Mouse (Mus musculus): Measurements from ENCODE around the gene Klk13. TPM values are rescaled to one million over a fixed set of nuclear protein-coding genes. Genes with fewer than 3 reads are reported as not detected.

Klk13 gene
- polyA plus RNA-seq (2015; fragmentation: Illumina TruSeq; extraction: RNeasy Lipid Tissue Mini Kit (QIAGEN cat#74804); ENCODE audit: insufficient read depth, low replicate concordance) = not detected

GRCm38 (mm10) chr7:43712267-43712666 is at the start of gene Klk13:
Gene Klk13, plus strand, starts transcription at chr7:43712567.

GRCm38 (mm10) chr7:43671809-43672580 is 40.4 kb upstream of the Klk13 start, which contains the start of gene Ctu1:
Gene Ctu1, plus strand, starts transcription at chr7:43672016.

GRCm38 (mm10) chr7:43690118-43690517 is 22.2 kb upstream of the Klk13 start, which contains the start of gene Klk14:
Gene Klk14, plus strand, starts transcription at chr7:43690418.

GRCm38 (mm10) chr7:43768597-43768996 is 56.2 kb downstream of the Klk13 start, which contains the start of gene Klk12:
Gene Klk12, plus strand, starts transcription at chr7:43768897.

GRCm38 (mm10) chr7:43774364-43774763 is 62.0 kb downstream of the Klk13 start, which contains the start of gene Klk11:
Gene Klk11, plus strand, starts transcription at chr7:43774604.

Other genes starting within 250 kb of the Klk13 start
- gene Vsig10l, start 249.4 kb upstream of the Klk13 start, polyA plus RNA-seq (2015; fragmentation: Illumina TruSeq; extraction: RNeasy Lipid Tissue Mini Kit (QIAGEN cat#74804); ENCODE audit: insufficient read depth, low replicate concordance) = 1.5 TPM
- not detected for gene Iglon5, start 222.5 kb upstream of the Klk13 start, polyA plus RNA-seq (2015; fragmentation: Illumina TruSeq; extraction: RNeasy Lipid Tissue Mini Kit (QIAGEN cat#74804); ENCODE audit: insufficient read depth, low replicate concordance)
- 0.12 TPM for gene 4931406B18Rik, start 206.6 kb upstream of the Klk13 start, polyA plus RNA-seq (2015; fragmentation: Illumina TruSeq; extraction: RNeasy Lipid Tissue Mini Kit (QIAGEN cat#74804); ENCODE audit: insufficient read depth, low replicate concordance)
- 36.3 TPM for gene Cd33, start 168.1 kb upstream of the Klk13 start, polyA plus RNA-seq (2015; fragmentation: Illumina TruSeq; extraction: RNeasy Lipid Tissue Mini Kit (QIAGEN cat#74804); ENCODE audit: insufficient read depth, low replicate concordance)
- 9.9 TPM for gene Zfp658, start 150.3 kb upstream of the Klk13 start, polyA plus RNA-seq (2015; fragmentation: Illumina TruSeq; extraction: RNeasy Lipid Tissue Mini Kit (QIAGEN cat#74804); ENCODE audit: insufficient read depth, low replicate concordance)
- gene Zfp719, start 133.0 kb upstream of the Klk13 start, polyA plus RNA-seq (2015; fragmentation: Illumina TruSeq; extraction: RNeasy Lipid Tissue Mini Kit (QIAGEN cat#74804); ENCODE audit: insufficient read depth, low replicate concordance) = 7.9 TPM
- 0.28 TPM for gene Zfp819, start 105.4 kb upstream of the Klk13 start, polyA plus RNA-seq (2015; fragmentation: Illumina TruSeq; extraction: RNeasy Lipid Tissue Mini Kit (QIAGEN cat#74804); ENCODE audit: insufficient read depth, low replicate concordance)
- not detected for gene Ceacam18, start 77.9 kb upstream of the Klk13 start, polyA plus RNA-seq (2015; fragmentation: Illumina TruSeq; extraction: RNeasy Lipid Tissue Mini Kit (QIAGEN cat#74804); ENCODE audit: insufficient read depth, low replicate concordance)
- 26.2 TPM for gene Siglece, start 52.4 kb upstream of the Klk13 start, polyA plus RNA-seq (2015; fragmentation: Illumina TruSeq; extraction: RNeasy Lipid Tissue Mini Kit (QIAGEN cat#74804); ENCODE audit: insufficient read depth, low replicate concordance)
- gene Ctu1, start 40.6 kb upstream of the Klk13 start, polyA plus RNA-seq (2015; fragmentation: Illumina TruSeq; extraction: RNeasy Lipid Tissue Mini Kit (QIAGEN cat#74804); ENCODE audit: insufficient read depth, low replicate concordance) = 5.7 TPM
- gene Klk14, start 22.1 kb upstream of the Klk13 start, polyA plus RNA-seq (2015; fragmentation: Illumina TruSeq; extraction: RNeasy Lipid Tissue Mini Kit (QIAGEN cat#74804); ENCODE audit: insufficient read depth, low replicate concordance) = not detected
- gene Klk12, start 56.3 kb downstream of the Klk13 start, polyA plus RNA-seq (2015; fragmentation: Illumina TruSeq; extraction: RNeasy Lipid Tissue Mini Kit (QIAGEN cat#74804); ENCODE audit: insufficient read depth, low replicate concordance) = not detected
- not detected for gene Klk11, start 62.0 kb downstream of the Klk13 start, polyA plus RNA-seq (2015; fragmentation: Illumina TruSeq; extraction: RNeasy Lipid Tissue Mini Kit (QIAGEN cat#74804); ENCODE audit: insufficient read depth, low replicate concordance)
- gene Klk10, start 68.5 kb downstream of the Klk13 start, polyA plus RNA-seq (2015; fragmentation: Illumina TruSeq; extraction: RNeasy Lipid Tissue Mini Kit (QIAGEN cat#74804); ENCODE audit: insufficient read depth, low replicate concordance) = not detected
- gene Klk9, start 79.3 kb downstream of the Klk13 start, polyA plus RNA-seq (2015; fragmentation: Illumina TruSeq; extraction: RNeasy Lipid Tissue Mini Kit (QIAGEN cat#74804); ENCODE audit: insufficient read depth, low replicate concordance) = not detected
- 18.2 TPM for gene Klk8, start 85.0 kb downstream of the Klk13 start, polyA plus RNA-seq (2015; fragmentation: Illumina TruSeq; extraction: RNeasy Lipid Tissue Mini Kit (QIAGEN cat#74804); ENCODE audit: insufficient read depth, low replicate concordance)
- not detected for gene Klk7, start 98.7 kb downstream of the Klk13 start, polyA plus RNA-seq (2015; fragmentation: Illumina TruSeq; extraction: RNeasy Lipid Tissue Mini Kit (QIAGEN cat#74804); ENCODE audit: insufficient read depth, low replicate concordance)
- not detected for gene Klk6, start 111.9 kb downstream of the Klk13 start, polyA plus RNA-seq (2015; fragmentation: Illumina TruSeq; extraction: RNeasy Lipid Tissue Mini Kit (QIAGEN cat#74804); ENCODE audit: insufficient read depth, low replicate concordance)
- not detected for gene Klk5, start 129.4 kb downstream of the Klk13 start, polyA plus RNA-seq (2015; fragmentation: Illumina TruSeq; extraction: RNeasy Lipid Tissue Mini Kit (QIAGEN cat#74804); ENCODE audit: insufficient read depth, low replicate concordance)
- gene Klk4, start 168.6 kb downstream of the Klk13 start, polyA plus RNA-seq (2015; fragmentation: Illumina TruSeq; extraction: RNeasy Lipid Tissue Mini Kit (QIAGEN cat#74804); ENCODE audit: insufficient read depth, low replicate concordance) = not detected
- not detected for gene Klk15, start 221.2 kb downstream of the Klk13 start, polyA plus RNA-seq (2015; fragmentation: Illumina TruSeq; extraction: RNeasy Lipid Tissue Mini Kit (QIAGEN cat#74804); ENCODE audit: insufficient read depth, low replicate concordance)
- gene Klk1b8, start 238.1 kb downstream of the Klk13 start, polyA plus RNA-seq (2015; fragmentation: Illumina TruSeq; extraction: RNeasy Lipid Tissue Mini Kit (QIAGEN cat#74804); ENCODE audit: insufficient read depth, low replicate concordance) = not detected

Data from spleen, adult 10 weeks (tissue).